Mouse (Mus musculus): ENCODE data around the gene Fbh1. TPM values are rescaled to one million over a fixed set of nuclear protein-coding genes. Genes with fewer than 3 reads are reported as not detected.

Fbh1 gene
- polyA plus RNA-seq, 1 experiment from 2014 or later = 104 TPM

Other genes starting within 250 kb of the Fbh1 start
- 15.5 and 17.0 TPM in 2 replicates for gene Pfkfb3, start 223.5 kb downstream of the Fbh1 start, polyA plus RNA-seq (2016; fragmentation: Nextera tagmentation; extraction: Ambion mirVana)
- gene Rbm17, start 173.4 kb downstream of the Fbh1 start, polyA plus RNA-seq (2016; fragmentation: Nextera tagmentation; extraction: Ambion mirVana) = 203 and 213 TPM in 2 replicates
- not detected in 2 replicates for gene Gm17490, start 151.3 kb downstream of the Fbh1 start, polyA plus RNA-seq (2016; fragmentation: Nextera tagmentation; extraction: Ambion mirVana)
- not detected in 2 replicates for gene Il2ra, start 134.8 kb downstream of the Fbh1 start, polyA plus RNA-seq (2016; fragmentation: Nextera tagmentation; extraction: Ambion mirVana)
- gene Il15ra, start 72.3 kb downstream of the Fbh1 start, polyA plus RNA-seq (2016; fragmentation: Nextera tagmentation; extraction: Ambion mirVana) = 0.31 and 0.55 TPM in 2 replicates
- 46.4 and 53.9 TPM in 2 replicates for gene Ankrd16, start 294 bp upstream of the Fbh1 start, polyA plus RNA-seq (2016; fragmentation: Nextera tagmentation; extraction: Ambion mirVana)

All from forebrain, embryonic 10.5 days (tissue).